Mouse (Mus musculus) stomach, embryonic 16.5 days (tissue): ENCODE results near the gene Tcf3. TPM values are rescaled to one million over a fixed set of nuclear protein-coding genes. Genes with fewer than 3 reads are reported as not detected.

ENCODE experiments used
- ATAC-seq: fragments of 200-750 bp; cut with Nextera tagmentation; 2 replicates; pipeline ENCODE4 v1.8.0; 2017; ENCODE audit warnings: moderate number of reproducible peaks, moderate TSS enrichment; ENCODE audit not compliant: insufficient read depth, low FRiP score
- H3K27ac ChIP-seq: fragments of 300-500 bp; sonication (generic); 2 replicates; pipeline ENCODE4 v1.5.1; 2014; ENCODE audit warnings: low read length
- H3K27me3 ChIP-seq: fragments of 300-500 bp; sonication (generic); 2 replicates; pipeline ENCODE4 v1.6.1; 2014; ENCODE audit warnings: low read length, control low read depth, mixed read lengths; ENCODE audit not compliant: control insufficient read depth, insufficient read depth
- H3K36me3 ChIP-seq: fragments of 300-500 bp; sonication (generic); 2 replicates; pipeline ENCODE4 v1.6.1; 2014; ENCODE audit warnings: low read length; ENCODE audit not compliant: control insufficient read depth, insufficient read depth
- H3K4me1 ChIP-seq: fragments of 300-500 bp; sonication (generic); 2 replicates; pipeline ENCODE4 v1.6.1; 2014; ENCODE audit warnings: low read length, control low read depth, mixed read lengths; ENCODE audit not compliant: control insufficient read depth, insufficient read depth
- H3K4me2 ChIP-seq: fragments of 300-500 bp; sonication (generic); 2 replicates; pipeline ENCODE4 v1.6.1; 2014; ENCODE audit warnings: low read depth, low read length, mixed read lengths
- H3K4me3 ChIP-seq: fragments of 300-500 bp; sonication (generic); replicated peaks from 2 replicates; pipeline ENCODE4 v1.5.1; 2014; ENCODE audit warnings: mild to moderate bottlenecking, low read length
- H3K9ac ChIP-seq: fragments of 300-500 bp; sonication (generic); 2 replicates; pipeline ENCODE4 v1.6.1; 2014; ENCODE audit warnings: low read length
- H3K9me3 ChIP-seq: fragments of 300-500 bp; sonication (generic); replicated peaks from 2 replicates; pipeline ENCODE4 v1.6.1; 2016; ENCODE audit warnings: low read length, control low read depth; ENCODE audit not compliant: control insufficient read depth
- WGBS: fragments of 180-500 bp; shearing (Covaris S2); extraction: QIAGEN DNeasy Blood & Tissue Kit; methylation state at CpG from one replicate; pipeline ENCODE4 v1.1.7; 2014; 5-methylcytosine and 5-hydroxymethylcytosine counted together
- polyA plus RNA-seq: library from polyadenylated mRNA; unstranded; fragments of >200 nt; fragmentation: Nextera tagmentation; extraction: Ambion mirVana; gene quantifications from 2 replicates; pipeline ENCODE4 v1.2.1, GENCODE M21; 2015

Tcf3 gene
- polyA plus RNA-seq, 1 experiment from 2014 or later = 57.9 TPM

DNA sequence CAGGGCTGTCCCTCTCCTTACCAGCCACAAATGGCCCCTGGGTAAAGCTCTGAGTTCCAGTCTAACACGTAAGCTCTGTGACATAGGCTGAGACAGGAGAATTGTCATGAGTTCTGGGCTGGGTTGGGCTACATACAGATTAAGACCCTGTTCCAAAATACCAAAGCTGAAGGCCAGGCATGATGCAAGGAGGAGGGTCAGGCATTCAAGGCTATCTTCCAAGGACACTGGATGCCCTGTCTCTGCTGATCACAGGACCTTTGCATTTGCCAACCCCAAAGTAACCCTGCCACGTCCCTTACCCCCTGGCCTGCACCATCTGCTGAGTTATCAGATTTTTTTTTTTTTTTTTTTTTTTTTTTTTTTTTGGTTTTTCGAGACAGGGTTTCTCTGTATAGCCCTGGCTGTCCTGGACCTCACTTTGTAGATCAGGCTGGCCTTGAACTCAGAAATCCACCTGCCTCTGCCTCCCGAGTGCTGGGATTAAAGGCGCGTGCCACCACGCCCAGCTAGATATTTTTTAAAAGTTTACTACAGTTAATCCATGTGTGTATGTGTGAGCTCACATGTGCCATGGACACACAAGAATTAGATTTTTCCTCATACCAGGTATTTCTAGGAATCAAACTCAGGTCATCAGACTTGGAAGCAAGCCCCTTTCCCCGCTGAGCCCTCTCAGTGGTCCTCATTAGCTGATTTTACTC is 10.3 kb upstream of the Tcf3 start:
- Histone ChIP-seq H3K9me3 (no peaks in the 10 kb centered on the region), H3K4me3 (no peak overlapping the region), H3K4me1 (peaks cover 7% of the 10 kb centered on the region; the same call in 1 of the 2 replicates), H3K36me3 (no peaks in the 10 kb centered on the region), H3K9ac (0 out of 2 replicates have a peak overlapping the region, but pooled peaks have one; percentile 36), H3K27ac (no peak overlapping the region), H3K4me2 (no peak overlapping the region), H3K27me3 (0 out of 2 replicates have a peak, but pooled peaks cover 4% of the 10 kb centered on the region)
- no peak for ATAC-seq
- WGBS = 78% methylated on average over 8 of the region's 8 CpGs

DNA sequence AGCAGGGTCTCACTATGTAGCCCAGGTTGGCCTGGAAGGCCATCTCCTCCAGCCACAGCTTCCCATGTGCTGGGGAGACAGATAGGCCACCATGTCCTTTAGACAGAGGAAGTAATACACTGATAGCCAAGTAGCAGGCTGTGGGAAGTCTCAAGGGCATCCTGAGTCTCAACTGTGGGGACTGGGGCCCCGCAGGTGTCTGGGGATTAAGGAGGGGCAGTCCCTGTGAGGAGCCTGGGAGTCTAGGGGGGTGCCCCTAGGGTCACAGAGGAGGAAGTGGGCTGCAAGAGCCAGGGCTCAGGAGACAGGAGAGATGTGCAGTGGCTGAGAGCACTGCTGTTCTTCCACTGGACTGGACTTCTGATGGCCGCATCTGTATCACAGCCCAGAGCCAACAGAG is 9.5 kb upstream of the Tcf3 start:
- no peaks in the 10 kb centered on the region for H3K9me3 ChIP-seq
- no peak for ATAC-seq
- peak overlapping the region; percentile 31; the same call in 1 of the 2 replicates for H3K9ac ChIP-seq
- H3K4me3 ChIP-seq = no peak overlapping the region
- 0 out of 2 replicates have a peak, but pooled peaks cover 4% of the 10 kb centered on the region for H3K27me3 ChIP-seq
- H3K4me2 ChIP-seq = no peak overlapping the region
- no peak overlapping the region for H3K27ac ChIP-seq
- no peaks in the 10 kb centered on the region for H3K36me3 ChIP-seq
- peaks cover 8% of the 10 kb centered on the region for H3K4me1 ChIP-seq
- WGBS = 53% methylated on average over 2 of the region's 2 CpGs

DNA sequence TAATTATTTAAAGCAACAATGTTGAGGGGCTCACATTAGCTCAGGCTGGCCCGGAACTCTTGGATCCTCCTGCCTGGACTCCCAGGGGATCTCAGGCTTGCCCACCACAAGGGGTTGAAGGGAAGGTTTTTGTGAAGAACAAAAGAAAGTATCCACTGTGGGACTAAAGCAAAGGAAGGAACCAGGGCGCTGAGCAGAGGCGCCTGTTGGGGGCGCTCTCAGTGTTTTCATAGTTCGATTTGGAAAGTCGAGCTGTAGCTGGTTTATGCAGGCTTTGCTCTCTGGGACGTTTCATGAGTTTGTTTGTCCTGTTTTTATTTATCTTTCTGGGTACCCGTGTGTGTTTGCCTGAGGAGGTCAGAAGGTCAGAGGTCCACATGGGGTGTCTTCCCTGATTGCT is 8.2 kb upstream of the Tcf3 start:
- no peak for ATAC-seq
- peaks cover 11% of the 10 kb centered on the region for H3K4me1 ChIP-seq
- H3K4me3 ChIP-seq = no peak overlapping the region
- H3K9me3 ChIP-seq = no peaks in the 10 kb centered on the region
- H3K27me3 ChIP-seq = no peaks in the 10 kb centered on the region
- no peak overlapping the region for H3K9ac ChIP-seq
- H3K36me3 ChIP-seq = no peaks in the 10 kb centered on the region
- H3K27ac ChIP-seq = no peak overlapping the region
- no peak overlapping the region for H3K4me2 ChIP-seq
- 62% methylated on average over 8 of the region's 8 CpGs for WGBS

DNA sequence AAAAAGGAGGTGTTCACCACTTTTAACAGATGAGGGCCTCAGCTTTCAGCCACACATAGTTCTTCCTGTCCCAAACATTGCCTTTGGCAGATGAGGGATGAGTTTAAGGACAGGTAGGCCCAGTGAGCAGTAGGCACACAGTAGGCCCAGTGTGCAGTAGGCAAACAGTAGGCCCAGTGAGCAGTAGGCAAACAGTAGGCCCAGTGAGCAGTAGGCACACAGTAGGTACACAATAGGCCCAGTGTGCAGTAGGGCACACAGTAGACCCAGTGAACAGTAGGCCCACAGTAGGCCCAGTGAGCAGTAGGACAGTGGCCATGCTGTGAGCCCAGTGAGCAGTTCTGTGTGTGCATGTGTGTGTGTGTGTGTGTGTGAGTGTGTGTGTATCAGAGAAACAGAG is 6.6 kb upstream of the Tcf3 start:
- Histone ChIP-seq H3K9ac (no peak overlapping the region), H3K4me1 (peaks cover 19% of the 10 kb centered on the region), H3K9me3 (no peaks in the 10 kb centered on the region), H3K36me3 (no peaks in the 10 kb centered on the region), H3K4me2 (no peak overlapping the region), H3K27me3 (no peaks in the 10 kb centered on the region), H3K4me3 (no peak overlapping the region), H3K27ac (no peak overlapping the region)
- ATAC-seq = no peak

DNA sequence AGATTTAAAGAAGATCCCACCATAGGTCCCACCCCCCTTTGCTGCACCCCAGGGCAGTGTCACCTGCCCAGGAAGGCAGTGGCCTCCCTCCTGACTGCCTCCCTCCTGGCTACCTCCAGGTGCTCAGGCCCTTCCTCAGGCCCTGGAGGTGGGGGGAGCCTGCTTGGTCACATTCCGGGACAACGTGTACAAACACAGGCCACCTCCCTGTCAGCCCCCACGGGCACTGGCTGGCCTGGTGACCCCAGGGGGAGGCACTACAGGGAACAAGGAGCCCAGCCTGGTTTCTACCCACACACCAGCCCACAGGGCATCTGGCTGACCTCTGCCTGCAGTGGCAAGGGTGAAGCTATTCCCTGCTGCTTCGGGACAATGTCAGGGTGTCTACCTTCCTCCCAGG is 4.5 kb upstream of the Tcf3 start:
- H3K36me3 ChIP-seq = no peaks in the 10 kb centered on the region
- peaks cover 23% of the 10 kb centered on the region for H3K4me1 ChIP-seq
- no peaks in the 10 kb centered on the region for H3K27me3 ChIP-seq
- H3K4me3 ChIP-seq = no peak overlapping the region
- ATAC-seq = no peak
- no peak overlapping the region for H3K4me2 ChIP-seq
- 41% methylated on average over 4 of the region's 4 CpGs for WGBS
- H3K9ac ChIP-seq = no peak overlapping the region
- H3K9me3 ChIP-seq = no peaks in the 10 kb centered on the region
- no peak overlapping the region for H3K27ac ChIP-seq

DNA sequence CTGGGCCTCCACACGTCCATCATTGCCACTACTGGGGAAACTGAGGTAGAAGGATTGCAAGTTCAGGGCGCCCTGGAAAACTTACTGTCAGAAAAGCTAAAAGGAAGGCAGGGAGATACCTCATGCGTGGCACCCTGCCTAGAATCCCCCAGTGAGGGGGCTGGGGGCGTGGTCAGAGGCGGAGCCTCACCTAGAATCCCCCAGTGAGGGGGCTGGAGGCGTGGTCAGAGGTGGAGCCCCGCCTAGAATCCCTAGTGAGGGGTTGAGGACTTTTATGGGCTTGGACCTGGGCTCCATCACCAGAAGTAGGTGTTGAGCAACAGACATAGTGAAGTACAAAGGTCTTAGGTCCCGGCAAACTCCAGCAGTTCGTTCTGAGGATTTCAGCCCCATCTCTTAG is 2.8 kb upstream of the Tcf3 start:
- H3K27me3 ChIP-seq = no peaks in the 10 kb centered on the region
- WGBS = 11% methylated on average over 9 of the region's 9 CpGs
- H3K36me3 ChIP-seq = no peaks in the 10 kb centered on the region
- H3K9me3 ChIP-seq = no peaks in the 10 kb centered on the region
- H3K27ac ChIP-seq = peak overlapping the region; percentile 95
- peak overlapping the region; percentile 11; the same call in 1 of the 2 replicates for H3K4me3 ChIP-seq
- H3K4me2 ChIP-seq = peak overlapping the region; percentile 47
- H3K9ac ChIP-seq = peak overlapping the region; percentile 60
- no peak for ATAC-seq
- H3K4me1 ChIP-seq = peaks cover 33% of the 10 kb centered on the region

DNA sequence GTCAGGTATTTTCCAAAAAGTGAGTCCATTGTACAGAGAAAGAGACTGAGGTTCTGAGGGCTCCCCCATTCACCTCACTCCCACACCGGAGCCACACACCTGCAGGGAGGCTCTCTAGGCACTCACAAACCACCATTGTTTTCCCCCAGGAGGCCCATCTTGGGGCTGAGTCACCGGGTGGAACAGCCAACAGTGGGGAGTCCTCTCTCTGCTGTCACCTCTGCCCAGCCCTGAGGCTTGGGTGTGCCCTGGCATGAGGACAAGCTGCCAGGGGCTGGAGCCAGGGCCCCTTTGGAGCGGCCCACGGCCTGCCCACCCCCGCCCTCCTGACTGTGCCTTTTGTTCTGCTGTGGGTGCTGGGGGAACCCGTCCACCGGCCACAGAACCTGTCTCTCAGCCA is 2.3 kb upstream of the Tcf3 start:
- H3K27ac ChIP-seq = peak overlapping the region; percentile 95
- ATAC-seq = peak; percentile 56
- WGBS = 40% methylated on average over 7 of the region's 7 CpGs
- no peaks in the 10 kb centered on the region for H3K9me3 ChIP-seq
- no peaks in the 10 kb centered on the region for H3K36me3 ChIP-seq
- no peaks in the 10 kb centered on the region for H3K27me3 ChIP-seq
- peak overlapping the region; percentile 60 for H3K9ac ChIP-seq
- peaks cover 37% of the 10 kb centered on the region for H3K4me1 ChIP-seq
- H3K4me2 ChIP-seq = peak overlapping the region; percentile 47
- no peak overlapping the region for H3K4me3 ChIP-seq

DNA sequence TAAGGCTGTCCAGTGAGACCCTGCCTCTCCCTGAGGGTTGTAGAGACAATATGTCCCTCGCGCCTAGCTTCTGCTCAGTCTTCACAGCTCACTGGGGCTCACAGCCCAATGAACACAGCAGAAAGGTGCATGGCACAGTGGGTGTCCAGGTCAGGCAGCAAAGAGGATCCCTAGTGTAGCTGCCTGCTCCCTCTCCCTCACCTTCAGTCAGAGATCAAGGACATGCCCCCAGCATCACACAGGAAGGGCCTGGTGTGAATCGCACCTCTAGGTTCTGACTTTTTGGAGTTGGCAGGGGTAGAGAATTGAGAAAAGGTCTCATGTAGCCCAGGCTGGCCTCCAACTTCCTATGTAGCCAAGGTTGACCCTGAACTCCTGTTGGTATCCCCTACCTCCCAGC is 1.4 kb upstream of the Tcf3 start:
- Histone ChIP-seq H3K4me2 (no peak overlapping the region), H3K4me3 (no peak overlapping the region), H3K4me1 (peaks cover 37% of the 10 kb centered on the region), H3K36me3 (0 out of 2 replicates have a peak, but pooled peaks cover 7% of the 10 kb centered on the region), H3K27ac (peak overlapping the region; percentile 95), H3K9me3 (no peaks in the 10 kb centered on the region), H3K9ac (no peak overlapping the region), H3K27me3 (no peaks in the 10 kb centered on the region)
- ATAC-seq = no peak
- WGBS = 83% methylated on average over 3 of the region's 3 CpGs

DNA sequence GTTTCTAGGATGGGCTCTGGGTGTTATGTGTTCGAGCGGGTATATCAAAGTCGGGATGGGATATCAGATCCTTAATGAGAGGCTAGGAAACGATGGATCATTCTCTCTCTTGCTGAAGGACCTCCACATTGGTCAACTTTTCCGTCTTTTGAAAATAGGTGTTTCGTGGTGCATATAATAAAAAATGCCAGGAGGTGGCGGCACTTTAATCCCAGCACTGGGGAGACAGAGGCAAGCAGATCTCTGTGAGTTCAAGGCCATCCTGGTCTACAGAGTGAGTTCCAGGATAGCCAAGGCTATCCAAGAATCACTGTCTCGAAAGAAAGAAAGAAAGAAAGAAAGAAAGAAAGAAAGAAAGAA is 766 bp upstream of the Tcf3 start:
- Histone ChIP-seq H3K9me3 (no peaks in the 10 kb centered on the region), H3K27ac (peak overlapping the region; percentile 95; the same call in 1 of the 2 replicates), H3K36me3 (0 out of 2 replicates have a peak, but pooled peaks cover 10% of the 10 kb centered on the region), H3K4me1 (peaks cover 37% of the 10 kb centered on the region), H3K4me3 (peak overlapping the region; percentile 30), H3K27me3 (no peaks in the 10 kb centered on the region), H3K4me2 (peak overlapping the region; percentile 33; the same call in 1 of the 2 replicates), H3K9ac (no peak overlapping the region; the same call in 1 of the 2 replicates)
- WGBS = 11% methylated on average over 8 of the region's 8 CpGs
- ATAC-seq = no peak
